Mouse (Mus musculus) small intestine, adult 2 months (tissue): ENCODE results near the gene Fam20b.

Experiments used
- CTCF ChIP-seq: fragments of 200-500 bp; IDR thresholded peaks from 2 replicates; pipeline ENCODE4 v1.5.1; 2012; ENCODE audit warnings: low read depth, mild to moderate bottlenecking, control low read depth, inconsistent platforms, low read length, moderate library complexity, mixed read lengths; ENCODE audit not compliant: insufficient replicate concordance, insufficient read length; ENCODE audit errors: extremely low read depth
- POLR2A ChIP-seq: fragments of 200-500 bp; IDR thresholded peaks from 2 replicates; pipeline ENCODE4 v1.6.1; 2012; ENCODE audit warnings: low read depth, mild to moderate bottlenecking, control low read depth, inconsistent platforms, low read length, moderate library complexity

GRCm38 (mm10) chr1:156710472-156711098 lies 8.3 kb downstream of the Fam20b start:
- TF ChIP-seq POLR2A (no peak), CTCF (no peak)
